Mouse (Mus musculus) regulatory T cell (primary cell): ENCODE results near the gene Inhbc.

Experiments used
- in situ Hi-C: fragments of 300-600 bp; cut with MboI, MseI; formaldehyde crosslinking; loops from one replicate; pipeline ENCODE4 v1.15.1; 2025; ENCODE audit warnings: high pct_unique_total_duplicates

The Inhbc gene

GRCm38 (mm10) chr10:127369834-127370820, at the start of gene Inhbc:
TSS of gene Inhbc (minus strand) at chr10:127370431.
- in situ Hi-C loops = no loop called here

GRCm38 (mm10) chr10:127414141-127414540, 43.9 kb upstream of the Inhbc start:
- in situ Hi-C loops = no loop called here

- in situ Hi-C loops = no loop called here
These were observed 43.4 kb upstream of the Inhbc start for GRCm38 (mm10) chr10:127413585-127413984.

- in situ Hi-C loops = no loop called here
These were observed 42.5 kb upstream of the Inhbc start for GRCm38 (mm10) chr10:127412776-127413175.

GRCm38 (mm10) chr10:127412101-127412500, 41.9 kb upstream of the Inhbc start:
- in situ Hi-C loops = no loop called here

- in situ Hi-C loops = no loop called here
These were observed 37.2 kb upstream of the Inhbc start for GRCm38 (mm10) chr10:127407391-127407790.

- in situ Hi-C loops = no loop called here
These were observed 34.5 kb upstream of the Inhbc start for GRCm38 (mm10) chr10:127404701-127405100.

- in situ Hi-C loops = no loop called here
These were observed 21.5 kb upstream of the Inhbc start for GRCm38 (mm10) chr10:127391774-127392173.

- in situ Hi-C loops = no loop called here
These were observed 11.5 kb upstream of the Inhbc start for GRCm38 (mm10) chr10:127381743-127382134.

- in situ Hi-C loops = no loop called here
These were observed 10.8 kb upstream of the Inhbc start for GRCm38 (mm10) chr10:127380767-127381742.

- in situ Hi-C loops = no loop called here
These were observed 10.0 kb upstream of the Inhbc start, which contains the start of gene R3hdm2 for GRCm38 (mm10) chr10:127380251-127380691. TSS of gene R3hdm2 (plus strand) at chr10:127380327.

GRCm38 (mm10) chr10:127379654-127380053, 9.4 kb upstream of the Inhbc start:
- in situ Hi-C loops = no loop called here

GRCm38 (mm10) chr10:127377700-127378099, 7.5 kb upstream of the Inhbc start:
- in situ Hi-C loops = no loop called here

- in situ Hi-C loops = no loop called here
These were observed 792 bp upstream of the Inhbc start for GRCm38 (mm10) chr10:127371023-127371422.

- in situ Hi-C loops = no loop called here
These were observed 2.0 kb downstream of the Inhbc start for GRCm38 (mm10) chr10:127368273-127368672.

- in situ Hi-C loops = no loop called here
These were observed 3.1 kb downstream of the Inhbc start for GRCm38 (mm10) chr10:127367116-127367515.

GRCm38 (mm10) chr10:127360714-127361113, 9.5 kb downstream of the Inhbc start:
- in situ Hi-C loops = no loop called here

GRCm38 (mm10) chr10:127355336-127355735, 14.9 kb downstream of the Inhbc start:
- in situ Hi-C loops = no loop called here

- in situ Hi-C loops = no loop called here
These were observed 16.0 kb downstream of the Inhbc start, which contains the start of gene Inhbe for GRCm38 (mm10) chr10:127353909-127354895. TSS of gene Inhbe (minus strand) at chr10:127354411.

- in situ Hi-C loops = no loop called here
These were observed 17.5 kb downstream of the Inhbc start for GRCm38 (mm10) chr10:127352766-127353165.

GRCm38 (mm10) chr10:127352187-127352586, 18.0 kb downstream of the Inhbc start:
- in situ Hi-C loops = no loop called here
